Mouse (Mus musculus): ENCODE results near the gene Hspa1l. TPM values are rescaled to one million over a fixed set of nuclear protein-coding genes. Genes with fewer than 3 reads are reported as not detected.
A peak's percentile ranks its signal among the peaks of the same experiment; 100 is the strongest.
"Not testable (repeated sequence)": the region's sequence is repeated elsewhere in the genome, so short reads cannot be mapped to it uniquely, and the experiment has no call there.

Hspa1l gene
- total and polyA plus RNA-seq, 3 experiments: 0.15 to 1.6 TPM; not detected in 1

GRCm38 (mm10) chr17:34995192-34995591 lies 22.7 kb downstream of the Hspa1l start:
- Histone ChIP-seq H3K27ac (ENCODE audit: control insufficient read depth, low read depth, low read length) (peak overlapping the region; percentile 40), H3K79me2 (ENCODE audit: control insufficient read depth, insufficient read depth, low read length, poor library complexity) (peaks cover 33% of the 10 kb centered on the region)
- not testable (repeated sequence) for H3K4me3 ChIP-seq (ENCODE audit: control insufficient read depth in 1 of 2, insufficient read depth in 1 of 2, low read depth in 2 of 2, low read length in 2 of 2); H3K9ac ChIP-seq (ENCODE audit: control insufficient read depth, low read depth, low read length, poor library complexity, severe bottlenecking); H3K27me3 ChIP-seq (ENCODE audit: control insufficient read depth in 1 of 2, insufficient read depth in 2 of 2, low read length in 2 of 2); H3K9me3 ChIP-seq (replicated peaks; ENCODE audit: insufficient read depth, low read length); H3K4me1 ChIP-seq (ENCODE audit: control insufficient read depth in 1 of 2, insufficient read depth in 2 of 2, low read length in 2 of 2); H3K36me3 ChIP-seq (ENCODE audit: control insufficient read depth in 1 of 2, insufficient read depth in 2 of 2, low read length in 2 of 2)
- peak; percentile 58 for DNase-seq (ENCODE audit: low read depth, low spot score)
- TF ChIP-seq ZNF384 (IDR thresholded peaks at IDR 0.05; ENCODE audit: low read depth, low read length) (0 out of 2 replicates have a peak, but pooled peaks have one; percentile 5), ZMIZ1 (IDR thresholded peaks at IDR 0.05; ENCODE audit: low read depth, low read length) (peak; percentile 41; the same call in 1 of the 2 replicates), TBP (IDR thresholded peaks at IDR 0.05; ENCODE audit: low read depth, low read length) (peak; percentile 71)

- H3K79me2 ChIP-seq (ENCODE audit: control insufficient read depth, insufficient read depth, low read length, poor library complexity): peaks cover 35% of the 10 kb centered on the region
- H3K36me3 ChIP-seq (ENCODE audit: control insufficient read depth in 1 of 2, insufficient read depth in 2 of 2, low read length in 2 of 2); H3K27me3 ChIP-seq (ENCODE audit: control insufficient read depth in 1 of 2, insufficient read depth in 2 of 2, low read length in 2 of 2); H3K9me3 ChIP-seq (replicated peaks; ENCODE audit: insufficient read depth, low read length); H3K4me3 ChIP-seq (ENCODE audit: control insufficient read depth in 1 of 2, insufficient read depth in 1 of 2, low read depth in 2 of 2, low read length in 2 of 2); H3K4me1 ChIP-seq (ENCODE audit: control insufficient read depth in 1 of 2, insufficient read depth in 2 of 2, low read length in 2 of 2): not testable (repeated sequence)
- peak; percentile 45 to 58; a peak in 1 of 4 replicates for TF ChIP-seq POLR2A (IDR thresholded peaks at IDR 0.05; ENCODE audit: control insufficient read depth in 1 of 2, insufficient read depth in 1 of 2, low read depth in 1 of 2, low read length in 2 of 2, poor library complexity in 1 of 2)
- peak; percentile 84; the same call in 1 of the 2 replicates for TF ChIP-seq MYB (IDR thresholded peaks at IDR 0.05; ENCODE audit: low read depth, low read length)
- TF ChIP-seq ETS1 (IDR thresholded peaks at IDR 0.05; ENCODE audit: low read depth, low read length): 0 out of 2 replicates have a peak, but pooled peaks have one; percentile 11
- 0 out of 2 replicates have a peak, but pooled peaks have one; percentile 12 for TF ChIP-seq KAT2A (conservative IDR thresholded peaks at IDR 0.05; ENCODE audit: low read depth, low read length)
- TF ChIP-seq CHD1 (IDR thresholded peaks at IDR 0.05; ENCODE audit: low read depth, low read length): 0 out of 2 replicates have a peak, but pooled peaks have one; percentile 66
- peak; percentile 47 for TF ChIP-seq NELFE (IDR thresholded peaks at IDR 0.05; ENCODE audit: low read depth, low read length)
- TF ChIP-seq MXI1 (IDR thresholded peaks at IDR 0.05; ENCODE audit: low read depth, low read length): 0 out of 2 replicates have a peak, but pooled peaks have one; percentile 34
- H3K27ac ChIP-seq (ENCODE audit: control insufficient read depth, low read depth, low read length): peak overlapping the region; percentile 73
- peak; percentile 61 for DNase-seq (ENCODE audit: low read depth, low spot score)
- H3K9ac ChIP-seq (ENCODE audit: control insufficient read depth, low read depth, low read length, poor library complexity, severe bottlenecking): peak overlapping the region; percentile 4; the same call in 1 of the 2 replicates
Measured at GRCm38 (mm10) chr17:34995927-34996326, 23.4 kb downstream of the Hspa1l start.

GRCm38 (mm10) chr17:34996411-34997141 lies 24.1 kb downstream of the Hspa1l start:
- no peak for TF ChIP-seq SIN3A (IDR thresholded peaks at IDR 0.05; ENCODE audit: low read length)
- TF ChIP-seq GATA1 (IDR thresholded peaks at IDR 0.05; ENCODE audit: low read depth, low read length): no peak; the same call in 1 of the 2 replicates
- no peak for TF ChIP-seq KAT2A (conservative IDR thresholded peaks at IDR 0.05; ENCODE audit: low read depth, low read length)
- no peak for TF ChIP-seq MAZ (IDR thresholded peaks at IDR 0.05; ENCODE audit: low read depth, low read length)
- peak; percentile 62 for TF ChIP-seq ZMIZ1 (IDR thresholded peaks at IDR 0.05; ENCODE audit: low read depth, low read length)
- no peak for TF ChIP-seq UBTF (IDR thresholded peaks at IDR 0.05; ENCODE audit: borderline replicate concordance, insufficient read depth, low read depth, low read length)
- TF ChIP-seq MYB (IDR thresholded peaks at IDR 0.05; ENCODE audit: low read depth, low read length): peak; percentile 79
- TF ChIP-seq TBP (IDR thresholded peaks at IDR 0.05; ENCODE audit: low read depth, low read length): peak; percentile 39; the same call in 1 of the 2 replicates
- no peak; the same call in 1 of the 2 replicates for TF ChIP-seq ETS1 (IDR thresholded peaks at IDR 0.05; ENCODE audit: low read depth, low read length)
- TF ChIP-seq POLR2AphosphoS2 (IDR thresholded peaks at IDR 0.05; ENCODE audit: low read length): peak; percentile 94
- no peak for TF ChIP-seq CTCF (IDR thresholded peaks at IDR 0.05 in 2 of 3, conservative IDR thresholded peaks at IDR 0.05 in 1 of 3; ENCODE audit: control insufficient read depth in 1 of 3, insufficient read depth in 1 of 3, low read depth in 2 of 3, low read length in 3 of 3, poor library complexity in 1 of 3, severe bottlenecking in 1 of 3)
- TF ChIP-seq POLR2A (IDR thresholded peaks at IDR 0.05; ENCODE audit: control insufficient read depth in 1 of 2, insufficient read depth in 1 of 2, low read depth in 1 of 2, low read length in 2 of 2, poor library complexity in 1 of 2): peak; percentile 29 to 64; a peak in 1 of 4 replicates
- TF ChIP-seq TCF12 (IDR thresholded peaks at IDR 0.05; ENCODE audit: low read depth, low read length): no peak
- peak overlapping the region; percentile 99 for H3K27ac ChIP-seq (ENCODE audit: control insufficient read depth, low read depth, low read length)
- peak overlapping the region; percentile 70 to 86 for H3K4me3 ChIP-seq (ENCODE audit: control insufficient read depth in 1 of 2, insufficient read depth in 1 of 2, low read depth in 2 of 2, low read length in 2 of 2)
- peak overlapping the region; percentile 98 for H3K9ac ChIP-seq (ENCODE audit: control insufficient read depth, low read depth, low read length, poor library complexity, severe bottlenecking)
- DNase-seq (ENCODE audit: low read depth, low spot score): peak; percentile 73
- H3K27me3 ChIP-seq (ENCODE audit: control insufficient read depth in 1 of 2, insufficient read depth in 2 of 2, low read length in 2 of 2): no peaks in the 10 kb centered on the region
- no peaks in the 10 kb centered on the region; a peak in 2 of 4 replicates for H3K36me3 ChIP-seq (ENCODE audit: control insufficient read depth in 1 of 2, insufficient read depth in 2 of 2, low read length in 2 of 2)
- no peaks in the 10 kb centered on the region for H3K9me3 ChIP-seq (replicated peaks; ENCODE audit: insufficient read depth, low read length)
- peaks cover 41% of the 10 kb centered on the region for H3K79me2 ChIP-seq (ENCODE audit: control insufficient read depth, insufficient read depth, low read length, poor library complexity)
- no peaks in the 10 kb centered on the region for H3K4me1 ChIP-seq (ENCODE audit: control insufficient read depth in 1 of 2, insufficient read depth in 2 of 2, low read length in 2 of 2)

All from MEL (cell line).